Mouse (Mus musculus): ENCODE measurements around the gene Ugt1a2.

Gene Ugt1a2

DNA sequence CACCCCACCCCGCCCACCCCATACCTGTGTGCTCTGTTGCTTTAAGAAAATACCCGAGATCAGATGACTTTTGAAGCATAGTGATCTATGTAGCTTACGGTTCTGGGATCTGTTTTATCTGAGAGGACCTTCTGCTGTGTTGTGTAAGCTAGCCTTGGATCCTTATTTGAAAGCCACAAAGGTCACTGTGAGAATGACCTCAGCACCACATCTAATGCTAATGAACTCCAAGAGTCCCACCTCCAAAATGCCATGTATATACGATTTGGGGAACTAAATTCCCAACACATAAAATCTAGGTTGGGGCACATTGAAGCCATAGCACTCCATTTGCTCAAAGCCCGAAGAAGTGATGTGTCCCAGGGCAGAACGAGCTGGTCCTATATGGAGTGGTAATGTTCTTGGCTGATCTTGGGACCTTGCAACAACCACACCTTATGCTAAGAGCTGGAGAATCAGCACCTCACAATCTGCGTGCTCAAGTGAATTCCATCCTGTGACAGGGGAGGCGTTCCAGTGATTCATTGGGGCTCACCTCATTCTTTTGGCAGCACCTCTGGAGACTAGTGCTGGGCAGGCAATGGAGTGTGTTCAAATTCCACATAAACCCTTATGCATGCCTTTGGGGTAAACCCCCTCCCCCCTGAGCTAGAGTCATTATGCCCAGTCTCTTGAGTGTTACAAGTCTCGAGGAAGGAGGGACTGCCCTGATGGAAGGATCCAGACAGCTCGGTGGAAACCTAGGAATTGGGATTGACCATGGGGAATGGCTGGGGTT lies 56.7 kb downstream of the Ugt1a2 start:
- DNase-seq (ENCODE audit: low spot score in 2 of 2) = no peak

DNA sequence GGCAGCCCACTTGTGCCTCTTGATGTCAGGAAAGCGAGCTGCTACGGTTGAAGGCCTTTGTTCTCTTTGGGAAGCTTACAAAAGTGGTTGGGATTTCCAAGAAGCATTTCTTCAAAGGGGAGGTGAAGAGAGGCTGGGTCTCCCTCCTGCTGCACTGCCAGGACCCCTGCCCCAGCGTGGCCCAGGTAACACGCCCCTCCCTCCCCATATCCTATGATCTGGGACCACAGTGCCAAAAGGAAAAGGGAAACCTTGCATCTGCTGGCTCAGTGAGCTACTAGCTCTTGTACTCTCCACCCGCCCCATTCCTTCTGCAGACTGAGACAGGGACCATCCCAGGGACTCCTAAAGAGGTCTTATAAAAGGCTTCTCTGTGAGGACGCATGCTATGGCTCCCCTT lies 57.3 kb downstream of the Ugt1a2 start:
- DNase-seq (ENCODE audit: low spot score in 2 of 2) = no peak

DNA sequence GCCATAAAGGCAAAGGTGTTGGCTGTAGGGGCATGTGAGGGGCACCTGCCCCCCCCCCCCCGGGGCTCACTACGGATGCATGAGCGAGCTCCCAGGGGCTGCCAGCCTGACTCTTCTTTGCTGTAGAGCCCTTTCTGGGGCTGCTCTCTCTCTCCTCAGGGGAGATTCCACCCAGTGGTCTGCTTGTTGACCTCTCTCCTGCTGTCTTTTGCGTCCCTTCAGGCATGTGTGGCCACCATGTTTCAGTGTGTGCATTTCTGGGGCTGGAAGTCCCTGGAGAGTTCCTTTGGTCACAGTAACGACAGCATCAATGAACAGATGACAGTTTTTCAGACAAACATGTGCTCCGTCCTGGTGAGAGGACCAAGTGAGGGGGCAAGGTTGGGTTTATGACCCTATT lies 58.0 kb downstream of the Ugt1a2 start:
- no peak for DNase-seq (ENCODE audit: low spot score in 2 of 2)

DNA sequence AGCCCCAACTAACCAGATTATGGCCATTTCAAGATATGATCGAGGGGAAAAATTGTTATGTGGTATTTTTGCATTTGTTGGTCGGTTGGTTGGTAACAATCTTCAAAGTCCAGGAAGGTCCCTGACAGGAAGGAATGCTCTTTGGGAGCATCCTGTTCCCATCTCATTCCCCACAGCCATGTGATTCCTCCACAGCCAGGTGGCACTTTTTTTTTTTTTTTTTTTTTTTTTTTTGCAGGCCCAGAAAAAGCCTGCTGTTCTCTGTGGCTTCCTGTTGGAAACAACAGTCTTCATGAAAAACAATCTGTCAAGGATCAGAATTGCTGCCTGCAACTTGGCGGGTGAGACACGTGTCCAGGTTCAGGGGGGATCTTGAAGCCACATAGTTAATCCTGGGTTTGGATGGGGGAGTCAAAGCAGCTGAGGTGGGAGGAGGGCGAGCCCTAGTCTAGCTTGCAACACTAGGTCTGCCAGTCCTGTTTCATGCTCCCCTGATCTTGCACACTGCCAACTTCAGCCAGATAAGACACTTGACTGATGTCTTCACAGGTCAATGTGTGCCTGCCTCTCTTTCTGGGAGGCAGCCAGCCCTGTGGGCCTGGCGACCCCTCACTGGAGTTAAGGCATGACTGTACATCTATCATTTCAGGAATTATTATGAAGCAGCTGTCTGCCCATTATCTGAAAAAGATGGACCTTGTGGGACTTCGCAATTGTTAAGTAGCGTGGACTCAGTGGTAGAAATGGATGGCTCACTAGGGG lies 58.7 kb downstream of the Ugt1a2 start:
- no peak for DNase-seq (ENCODE audit: low spot score in 2 of 2)

DNA sequence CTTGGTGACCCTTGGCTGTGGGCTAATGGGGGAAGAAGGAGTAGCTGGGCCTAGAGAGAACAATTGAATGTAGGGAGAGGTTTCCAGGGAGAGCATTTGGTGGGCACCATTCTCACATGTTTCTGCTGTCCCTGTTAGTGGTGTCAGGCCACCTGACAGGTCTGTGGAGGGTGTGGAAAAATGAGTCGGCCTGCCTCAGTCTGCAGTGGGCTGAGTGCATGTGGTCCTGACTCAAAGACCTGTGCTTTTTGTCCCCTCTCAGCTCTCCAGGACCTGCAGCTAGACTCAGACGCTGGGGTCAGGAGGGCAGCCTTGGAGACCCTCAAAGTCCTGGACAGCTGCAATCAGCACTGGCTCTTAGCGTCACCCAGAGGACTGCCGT lies 59.2 kb downstream of the Ugt1a2 start:
- DNase-seq (ENCODE audit: low spot score in 2 of 2) = no peak

DNA sequence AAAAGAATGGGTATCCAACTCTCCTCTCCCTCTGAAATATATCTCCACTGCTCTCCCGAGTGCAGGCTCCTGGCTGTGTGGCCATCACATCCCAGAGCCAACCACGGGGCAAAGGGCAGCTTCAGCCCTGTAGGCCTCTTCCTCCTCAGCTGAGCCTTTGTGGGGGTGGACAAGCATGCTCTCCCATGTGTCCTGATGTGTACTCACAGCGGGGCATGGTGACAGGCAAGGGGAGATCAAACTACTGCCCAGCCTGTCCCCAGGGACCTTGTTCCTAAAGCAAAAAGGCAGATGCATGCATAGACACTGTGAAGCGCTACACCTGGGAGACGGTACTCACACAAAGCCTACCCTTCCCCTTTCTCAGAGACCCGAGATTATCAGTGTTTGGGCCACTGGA lies 59.7 kb downstream of the Ugt1a2 start:
- no peak for DNase-seq (ENCODE audit: low spot score in 2 of 2)

DNA sequence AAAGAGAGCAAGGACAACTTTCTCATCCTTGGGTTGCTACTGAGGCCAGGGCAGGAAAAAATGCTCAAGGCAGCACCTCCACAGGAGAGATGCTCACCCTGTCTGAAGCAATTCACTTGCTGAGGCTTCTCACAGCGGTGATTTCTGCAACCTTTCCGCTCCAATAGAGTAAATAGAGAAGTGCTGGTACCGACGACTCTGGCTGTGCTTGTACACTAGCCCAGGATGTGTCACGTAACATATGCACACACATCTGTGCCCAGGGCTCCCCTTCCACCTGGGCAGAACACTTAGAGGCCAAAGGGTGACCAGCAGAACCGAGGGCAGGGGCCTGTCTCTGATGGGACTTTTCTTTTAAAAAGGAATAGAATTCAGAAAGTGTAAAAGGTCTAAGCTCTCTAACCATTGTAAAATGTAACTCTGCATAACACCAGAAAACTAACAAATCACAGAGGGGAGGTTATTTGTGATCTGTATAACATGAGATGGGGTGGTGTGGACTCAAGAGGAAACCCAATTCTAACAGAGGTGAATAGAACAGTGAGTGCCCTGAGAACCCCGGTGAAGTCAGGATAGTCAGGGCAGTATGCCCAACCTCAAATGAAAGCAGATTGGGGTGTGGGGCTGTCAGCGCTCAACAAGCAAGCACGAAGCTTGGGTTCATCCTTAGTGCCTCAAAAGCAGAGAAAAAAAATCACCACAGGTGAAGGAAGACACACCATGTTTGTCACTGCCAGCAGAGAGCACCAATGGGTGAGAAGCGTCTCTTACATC lies 60.4 kb downstream of the Ugt1a2 start:
- DNase-seq (ENCODE audit: low spot score in 2 of 2) = no peak

DNA sequence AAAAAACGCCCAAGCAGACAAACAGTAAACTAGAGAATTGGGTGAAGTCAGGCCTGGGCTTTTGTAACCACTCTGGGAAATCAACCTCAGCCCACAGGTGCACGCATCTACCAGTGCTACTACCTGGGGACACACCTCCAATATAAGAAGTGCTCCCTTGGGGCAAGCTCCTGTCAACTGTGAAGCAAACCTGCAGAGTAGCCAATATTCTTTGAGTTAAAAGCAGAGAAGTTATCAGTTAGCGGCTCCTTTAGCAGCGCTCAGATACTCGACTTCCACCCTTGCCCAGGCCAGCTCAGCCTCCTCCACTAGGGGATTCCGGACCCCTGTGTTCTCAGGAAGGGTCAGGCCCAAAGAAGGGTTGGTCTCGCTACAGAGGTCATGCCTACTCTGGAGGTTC lies 61.3 kb downstream of the Ugt1a2 start:
- DNase-seq (ENCODE audit: low spot score in 2 of 2) = no peak

DNA sequence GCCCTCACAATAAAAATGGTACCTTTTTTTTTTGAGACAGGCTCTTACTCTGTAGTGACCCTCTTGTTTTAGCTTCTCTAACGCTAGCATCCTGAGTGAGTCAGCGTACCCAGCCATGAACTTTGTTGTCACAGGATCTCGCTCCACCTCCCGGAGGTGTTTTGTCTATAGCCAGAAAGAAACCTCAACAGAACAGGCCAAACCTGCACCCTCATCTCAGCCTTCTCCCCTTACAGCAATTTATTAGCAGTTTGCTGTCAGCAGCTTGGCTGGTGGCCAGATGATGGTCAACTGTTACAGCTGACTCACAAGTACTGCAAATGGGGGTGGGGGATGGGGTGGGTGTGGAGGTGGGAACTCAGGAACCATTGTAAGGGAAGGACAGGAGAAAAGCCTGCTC lies 61.9 kb downstream of the Ugt1a2 start:
- no peak for DNase-seq (ENCODE audit: low spot score in 2 of 2)

DNA sequence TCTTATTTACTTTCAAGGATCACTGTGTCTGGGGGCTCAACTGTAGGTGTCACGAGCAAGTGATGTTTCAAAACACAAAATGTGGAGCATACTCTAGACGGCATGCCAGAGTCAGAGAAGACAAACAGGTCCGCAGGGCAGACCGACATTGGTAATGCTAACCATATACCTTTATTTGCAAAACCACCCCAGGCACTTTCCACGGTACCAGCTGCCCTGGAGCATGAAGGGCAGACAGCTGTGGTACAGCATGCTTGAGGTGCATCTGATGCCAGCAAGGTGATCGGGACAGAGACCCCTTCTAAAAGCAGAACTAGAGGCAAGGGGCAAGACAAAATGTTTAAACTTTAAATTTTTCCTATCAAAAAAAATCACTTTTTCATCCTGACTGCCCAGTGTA lies 62.6 kb downstream of the Ugt1a2 start:
- DNase-seq (ENCODE audit: low spot score in 2 of 2) = no peak

DNA sequence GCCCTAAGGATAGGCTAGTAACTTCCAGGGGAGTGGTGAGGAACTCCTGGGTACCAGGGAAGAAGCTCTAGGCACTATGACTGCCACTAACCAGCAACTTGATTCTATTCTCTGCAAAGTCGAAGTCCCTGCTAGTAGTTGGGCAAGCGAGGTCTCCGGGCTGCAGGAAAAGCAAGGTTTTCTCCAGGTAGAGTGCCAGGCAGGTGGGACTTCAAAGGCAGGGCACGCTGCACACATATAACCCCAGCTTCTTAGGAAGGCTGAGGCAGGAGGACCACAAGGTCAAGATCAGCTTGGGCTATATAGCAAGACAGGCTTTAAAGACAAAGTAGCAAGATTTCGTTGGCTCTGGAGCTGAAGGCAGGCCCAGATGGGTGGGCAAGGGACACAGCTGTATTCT lies 63.4 kb downstream of the Ugt1a2 start:
- DNase-seq (ENCODE audit: low spot score in 2 of 2) = no peak

DNA sequence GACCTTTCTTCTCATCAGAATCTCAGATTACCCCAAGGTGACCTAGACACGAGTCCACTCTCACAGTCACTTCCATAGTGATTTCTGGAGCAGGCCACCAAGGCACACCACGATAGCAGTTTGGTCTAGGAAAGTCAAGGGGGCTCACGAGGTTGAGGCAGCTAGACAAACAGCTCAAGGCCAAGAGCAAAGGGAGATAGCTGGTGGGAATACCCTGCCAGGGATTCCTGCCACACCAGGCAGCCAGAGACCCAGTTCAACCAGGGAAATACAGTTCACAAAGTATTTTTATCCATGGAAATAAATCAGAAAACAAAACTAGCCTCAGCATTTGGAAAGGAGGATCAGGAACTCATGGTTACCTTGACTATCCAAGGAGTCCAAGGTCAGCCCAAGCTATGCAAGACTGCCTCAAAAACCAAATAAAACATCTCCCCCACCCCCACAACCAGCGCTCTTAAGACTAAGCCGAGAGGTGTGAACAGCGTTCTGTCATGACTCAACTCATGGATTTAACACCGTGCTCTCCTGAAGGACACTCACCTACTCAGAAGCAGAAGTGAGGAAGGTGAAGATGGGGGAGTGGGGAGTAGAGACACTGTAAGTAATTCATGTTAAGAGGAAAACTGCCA lies 64.0 kb downstream of the Ugt1a2 start:
- DNase-seq (ENCODE audit: low spot score in 2 of 2) = no peak

DNA sequence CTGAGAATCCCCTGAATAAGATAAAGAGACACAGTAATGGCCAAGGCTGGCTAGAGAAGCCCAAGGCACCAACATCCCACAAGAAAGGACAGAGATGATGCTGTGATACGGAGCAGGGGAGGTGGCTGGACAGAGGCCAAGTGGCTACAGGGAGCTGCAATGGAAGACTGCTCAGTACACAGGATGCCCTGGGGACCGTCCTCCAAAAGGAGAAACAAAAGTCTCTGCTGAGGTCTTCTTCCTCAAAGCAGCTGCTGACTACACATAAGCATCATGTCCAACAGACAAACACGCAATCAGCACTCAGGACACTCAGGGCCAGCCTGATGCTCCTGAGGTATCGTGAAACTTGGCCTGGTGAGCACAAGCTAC lies 64.5 kb downstream of the Ugt1a2 start:
- DNase-seq (ENCODE audit: low spot score in 2 of 2) = no peak

DNA sequence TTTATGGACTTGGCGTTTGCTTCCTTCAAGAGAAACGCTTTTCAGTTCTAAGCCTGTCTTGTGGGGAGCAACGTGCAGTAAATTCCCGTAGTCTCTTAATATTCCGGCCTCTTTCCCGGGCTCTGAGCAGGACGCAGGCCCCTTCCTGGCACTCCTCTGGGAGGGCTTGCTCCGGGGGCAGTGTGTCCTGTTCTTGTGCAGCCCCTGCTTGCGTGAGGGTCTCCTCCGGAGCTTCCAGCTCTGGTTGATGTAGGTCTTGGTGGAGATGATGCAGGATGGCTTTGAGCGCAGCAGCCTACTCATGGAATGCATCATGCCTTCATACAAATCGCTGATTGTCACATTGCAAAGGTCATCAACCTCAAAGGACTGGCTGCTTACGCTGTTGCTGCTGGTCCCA lies 65.7 kb downstream of the Ugt1a2 start:
- no peak for DNase-seq (ENCODE audit: low spot score in 2 of 2)

DNA sequence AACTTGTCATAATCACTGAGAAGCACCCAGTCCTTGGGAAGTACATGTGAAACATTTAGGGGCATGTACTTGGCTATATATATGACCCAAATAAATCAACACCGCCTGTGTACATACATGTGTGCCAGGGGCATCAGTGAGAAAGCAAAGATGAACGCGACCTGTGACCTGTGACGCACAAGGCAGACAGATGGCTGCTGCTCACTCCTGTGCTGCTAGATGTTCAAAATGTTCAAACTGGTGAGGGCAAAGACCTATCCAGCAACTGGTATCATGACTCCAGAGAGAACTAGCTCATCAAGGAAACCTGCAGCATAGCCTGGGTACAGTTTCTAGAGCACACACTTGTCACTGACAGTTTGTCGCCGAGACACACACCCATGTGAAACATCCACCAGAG lies 67.1 kb downstream of the Ugt1a2 start:
- no peak for DNase-seq (ENCODE audit: low spot score in 2 of 2)

DNA sequence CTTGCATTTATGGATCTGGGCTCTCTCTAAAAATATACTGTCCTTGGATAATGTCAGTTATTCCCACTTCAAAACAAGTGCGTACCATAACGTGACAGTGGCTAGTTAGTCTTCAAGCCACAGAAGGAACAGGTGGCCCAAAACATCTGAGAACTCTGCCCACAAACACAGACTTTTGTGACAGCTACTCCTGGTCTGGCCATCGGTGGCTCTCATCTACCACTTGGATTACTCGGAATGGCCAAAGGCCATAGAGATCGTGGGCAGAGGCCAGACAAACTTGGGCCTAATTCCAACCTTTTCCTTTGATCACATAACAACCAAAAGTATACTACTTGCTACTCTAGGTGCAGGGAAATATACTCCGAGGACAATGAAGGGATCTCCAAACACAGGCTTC lies 67.7 kb downstream of the Ugt1a2 start:
- no peak for DNase-seq (ENCODE audit: low spot score in 2 of 2)

Measured in spleen, postnatal 36 days (tissue).